Mouse (Mus musculus) forebrain, embryonic 12.5 days (tissue): Measurements from ENCODE around the gene Ptprg. TPM values are rescaled to one million over a fixed set of nuclear protein-coding genes. Genes with fewer than 3 reads are reported as not detected.
A peak's percentile ranks its signal among the peaks of the same experiment; 100 is the strongest.

Experiments used
- ATAC-seq: fragments of 200-750 bp; cut with Nextera tagmentation; 2 replicates; pipeline ENCODE4 v1.8.0; 2017; ENCODE audit warnings: moderate TSS enrichment; ENCODE audit not compliant: low FRiP score
- H3K27ac ChIP-seq: fragments of 300-500 bp; sonication (generic); 2 replicates; pipeline ENCODE4 v1.5.1; 2016; ENCODE audit warnings: mild to moderate bottlenecking
- H3K27me3 ChIP-seq: fragments of 300-500 bp; sonication (generic); 2 replicates; pipeline ENCODE4 v1.6.1; 2016; ENCODE audit warnings: mild to moderate bottlenecking
- H3K36me3 ChIP-seq: fragments of 300-500 bp; sonication (generic); replicated peaks from 2 replicates; pipeline ENCODE4 v1.6.1; 2016; ENCODE audit warnings: mild to moderate bottlenecking
- H3K4me1 ChIP-seq: fragments of 300-500 bp; sonication (generic); 2 replicates; pipeline ENCODE4 v1.6.1; 2016
- H3K4me2 ChIP-seq: fragments of 300-500 bp; sonication (generic); 2 replicates; pipeline ENCODE4 v1.6.1; 2016; ENCODE audit warnings: mild to moderate bottlenecking, moderate library complexity
- H3K4me3 ChIP-seq: fragments of 300-500 bp; sonication (generic); replicated peaks from 2 replicates; pipeline ENCODE4 v1.5.1; 2016; ENCODE audit warnings: mild to moderate bottlenecking
- H3K9ac ChIP-seq: fragments of 300-500 bp; sonication (generic); 2 replicates; pipeline ENCODE4 v1.6.1; 2016; ENCODE audit warnings: mild to moderate bottlenecking
- H3K9me3 ChIP-seq: fragments of 300-500 bp; sonication (generic); 2 replicates; pipeline ENCODE4 v1.6.1; 2016
- WGBS: fragments of 180-500 bp; shearing (Covaris S2); methylation state at CpG from one replicate; pipeline ENCODE4 v1.1.7; 2016; 5-methylcytosine and 5-hydroxymethylcytosine counted together
- polyA plus RNA-seq: library from polyadenylated mRNA; unstranded; fragments of >200 nt; fragmentation: Nextera tagmentation; extraction: Ambion mirVana; gene quantifications from 2 replicates; pipeline ENCODE4 v1.2.1, GENCODE M21; 2016

Ptprg gene
- polyA plus RNA-seq, 1 experiment from 2014 or later, result 44.9 TPM

DNA sequence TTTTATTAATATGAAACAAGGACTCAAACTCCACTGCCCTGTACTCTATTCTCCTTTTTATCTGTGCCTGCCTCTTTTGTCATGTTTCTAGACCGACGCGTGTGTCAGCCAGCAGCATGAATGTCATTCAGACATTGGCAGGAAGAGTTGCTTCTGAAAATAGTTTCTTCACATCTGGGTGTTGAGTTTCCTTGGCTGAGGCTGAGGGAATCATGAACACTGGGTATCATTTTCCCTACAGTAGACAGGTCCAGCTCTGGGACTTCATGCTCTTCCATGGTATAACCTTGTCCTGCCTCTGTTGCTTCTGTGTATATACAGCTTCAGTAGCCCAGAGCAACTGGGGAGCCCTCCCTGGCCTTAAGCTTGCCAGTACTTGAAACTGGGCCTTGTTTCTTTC, 310.0 kb downstream of the Ptprg start:
- 95% methylated on average over 3 of the region's 3 CpGs for WGBS
- no peak for ATAC-seq

DNA sequence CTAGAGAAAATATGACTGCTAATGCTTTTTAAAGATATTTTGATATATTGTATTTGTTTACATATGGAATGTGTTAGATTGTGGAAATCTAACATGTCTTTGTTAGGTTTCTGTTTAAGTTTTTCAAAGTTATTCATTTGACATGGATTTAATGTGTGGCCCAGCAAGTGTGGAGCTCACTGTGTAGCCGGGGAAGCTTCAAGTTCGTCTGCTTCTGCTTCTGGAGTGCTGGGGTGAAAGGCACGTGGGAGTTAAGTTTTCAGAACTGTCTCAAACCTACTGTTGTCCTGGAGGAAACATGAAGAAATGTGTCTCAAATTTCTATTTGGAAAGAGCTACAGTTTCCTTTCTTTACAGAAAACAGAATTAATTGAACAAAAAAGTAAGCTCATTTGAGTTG, 311.5 kb downstream of the Ptprg start:
- no peak for ATAC-seq
- Histone ChIP-seq H3K27me3 (no peaks in the 10 kb centered on the region), H3K9ac (no peak overlapping the region), H3K4me3 (no peak overlapping the region), H3K27ac (no peak overlapping the region), H3K9me3 (no peaks in the 10 kb centered on the region), H3K4me1 (peaks cover 6% of the 10 kb centered on the region; the same call in 1 of the 2 replicates), H3K4me2 (no peak overlapping the region), H3K36me3 (no peaks in the 10 kb centered on the region)
- WGBS, result 49% methylated on average over 3 of the region's 3 CpGs

More for the DNA sequence above, 310.0 kb downstream of the Ptprg start:
- Histone ChIP-seq H3K4me3 (no peak overlapping the region), H3K9ac (no peak overlapping the region), H3K4me1 (peaks cover 6% of the 10 kb centered on the region; the same call in 1 of the 2 replicates), H3K9me3 (no peaks in the 10 kb centered on the region), H3K4me2 (no peak overlapping the region), H3K27ac (no peak overlapping the region), H3K27me3 (no peaks in the 10 kb centered on the region), H3K36me3 (no peaks in the 10 kb centered on the region)

DNA sequence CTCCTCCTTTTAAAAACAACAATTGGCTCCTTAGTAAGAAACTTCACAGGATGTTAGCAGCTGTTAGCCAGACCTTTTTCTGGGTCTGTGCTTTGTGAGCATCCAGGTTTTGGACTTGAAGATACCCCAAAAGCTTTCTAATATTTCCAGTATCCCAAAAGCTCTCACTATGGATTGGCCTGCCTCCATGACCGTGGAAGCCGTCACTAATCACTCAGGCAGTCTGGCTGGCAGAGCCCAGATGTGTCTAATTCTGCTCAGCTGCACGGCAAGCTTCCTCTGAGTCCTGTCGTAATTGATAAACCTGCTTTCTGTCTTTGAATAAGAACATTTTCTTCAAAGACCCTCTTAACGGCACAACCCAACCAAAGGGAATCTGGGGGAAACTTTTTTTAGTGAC, 312.0 kb downstream of the Ptprg start:
- H3K4me2 ChIP-seq, result no peak overlapping the region
- 64% methylated on average over 5 of the region's 5 CpGs for WGBS
- H3K27ac ChIP-seq, result no peak overlapping the region
- no peak for ATAC-seq
- no peaks in the 10 kb centered on the region for H3K27me3 ChIP-seq
- no peaks in the 10 kb centered on the region for H3K36me3 ChIP-seq
- no peak overlapping the region for H3K9ac ChIP-seq
- no peaks in the 10 kb centered on the region for H3K9me3 ChIP-seq
- no peak overlapping the region for H3K4me3 ChIP-seq
- peaks cover 6% of the 10 kb centered on the region; the same call in 1 of the 2 replicates for H3K4me1 ChIP-seq

DNA sequence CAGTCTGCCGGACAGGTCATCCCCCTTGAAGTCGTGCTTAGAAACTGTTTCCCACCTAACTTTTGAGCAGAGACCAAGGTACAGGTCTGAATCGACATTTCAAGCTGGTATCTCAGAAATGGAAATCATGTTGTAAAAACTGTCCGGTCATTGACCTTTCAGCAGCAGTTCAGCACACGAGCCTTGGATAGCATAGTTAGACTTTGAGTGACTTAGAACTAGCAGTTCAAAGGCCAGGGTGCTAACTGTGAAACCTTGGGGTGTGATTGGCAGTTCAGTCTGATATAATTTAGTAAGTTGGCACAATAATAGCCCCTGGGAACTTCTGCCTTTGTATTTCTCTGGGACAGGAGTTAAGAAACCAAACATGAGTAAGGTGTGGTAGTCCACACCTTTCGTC, 312.5 kb downstream of the Ptprg start:
- WGBS, result 83% methylated on average over 6 of the region's 6 CpGs
- no peaks in the 10 kb centered on the region for H3K36me3 ChIP-seq
- no peak overlapping the region for H3K27ac ChIP-seq
- no peaks in the 10 kb centered on the region for H3K9me3 ChIP-seq
- no peak overlapping the region for H3K4me2 ChIP-seq
- H3K4me1 ChIP-seq, result peaks cover 6% of the 10 kb centered on the region; the same call in 1 of the 2 replicates
- no peak for ATAC-seq
- no peak overlapping the region for H3K4me3 ChIP-seq
- no peaks in the 10 kb centered on the region for H3K27me3 ChIP-seq
- no peak overlapping the region for H3K9ac ChIP-seq

DNA sequence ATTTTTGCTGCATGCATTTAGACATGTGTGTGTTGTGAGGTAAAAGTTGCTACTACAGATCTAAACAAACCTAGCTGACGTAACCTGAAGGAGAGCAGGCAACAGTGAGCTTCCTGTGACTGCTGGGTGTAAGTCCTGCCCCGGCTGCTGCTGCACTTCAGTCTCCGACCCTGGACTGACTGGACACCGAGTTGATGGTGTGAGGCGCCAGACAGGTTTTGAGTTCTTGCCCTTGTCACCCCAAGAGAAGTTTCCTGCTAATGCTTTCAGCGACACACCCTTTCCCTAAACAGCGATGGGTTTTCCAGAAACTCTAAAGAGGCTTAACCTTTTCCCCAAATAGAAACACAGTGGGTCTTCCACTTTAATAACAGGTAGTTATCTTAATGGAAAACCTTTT, 313.1 kb downstream of the Ptprg start:
- Histone ChIP-seq H3K4me3 (no peak overlapping the region), H3K27ac (no peak overlapping the region), H3K27me3 (no peaks in the 10 kb centered on the region), H3K9ac (no peak overlapping the region), H3K36me3 (no peaks in the 10 kb centered on the region), H3K4me1 (peaks cover 6% of the 10 kb centered on the region; the same call in 1 of the 2 replicates), H3K9me3 (no peaks in the 10 kb centered on the region), H3K4me2 (no peak overlapping the region)
- ATAC-seq, result no peak
- WGBS, result 91% methylated on average over 7 of the region's 7 CpGs

DNA sequence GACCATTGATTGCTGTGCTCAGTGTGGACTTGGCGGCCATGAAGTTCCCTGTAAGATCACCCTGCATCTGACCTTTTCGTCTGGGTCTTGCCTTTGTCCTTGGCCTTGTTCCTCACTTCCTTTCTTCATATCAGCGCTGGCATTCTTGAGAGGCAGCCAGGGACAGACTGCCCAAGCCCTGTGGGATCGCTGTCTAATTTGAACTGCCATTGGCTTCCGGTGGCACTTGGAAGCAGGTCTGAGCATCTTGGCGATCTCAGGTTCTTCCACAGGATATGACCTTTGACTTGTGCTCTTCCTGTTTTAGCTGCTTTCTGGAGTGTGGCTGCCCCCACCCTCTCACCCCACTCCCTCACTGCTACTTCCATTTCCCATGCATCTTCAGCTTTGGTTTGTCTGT, 315.3 kb downstream of the Ptprg start:
- H3K4me3 ChIP-seq, result no peak overlapping the region
- H3K9me3 ChIP-seq, result no peaks in the 10 kb centered on the region
- 89% methylated on average over 6 of the region's 6 CpGs for WGBS

DNA sequence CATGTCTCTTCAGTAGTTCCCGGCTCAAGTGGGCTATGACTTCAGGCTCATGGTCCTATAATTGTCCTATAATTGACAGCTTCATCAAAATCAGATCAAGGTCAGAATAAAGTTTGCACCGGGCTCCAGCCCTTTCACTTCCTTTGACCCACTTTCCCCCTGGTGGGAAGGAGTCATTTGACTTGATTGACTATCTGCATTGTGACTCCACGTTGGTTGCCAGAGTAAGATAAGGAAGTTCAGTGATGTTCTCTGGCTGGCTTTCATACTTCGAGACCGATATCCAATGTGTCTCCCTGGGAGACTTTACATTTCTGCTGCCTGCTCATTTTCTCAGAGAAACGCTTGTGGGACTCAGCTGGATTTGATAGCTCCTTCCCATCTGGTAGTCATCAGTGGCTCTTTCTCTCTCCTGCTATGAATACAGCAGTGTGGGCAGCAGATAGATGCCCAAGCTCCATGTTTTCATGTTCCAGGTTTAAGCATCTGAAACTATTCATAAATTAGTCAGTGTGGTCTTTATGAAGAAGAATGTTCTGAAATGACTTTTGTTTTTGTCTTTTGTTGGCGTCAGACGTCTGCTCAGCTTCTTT, 318.5 kb downstream of the Ptprg start:
- Histone ChIP-seq H3K4me1 (peaks cover 25% of the 10 kb centered on the region), H3K36me3 (no peaks in the 10 kb centered on the region), H3K9me3 (no peaks in the 10 kb centered on the region), H3K4me2 (no peak overlapping the region), H3K4me3 (no peak overlapping the region), H3K27ac (no peak overlapping the region), H3K27me3 (no peaks in the 10 kb centered on the region), H3K9ac (no peak overlapping the region)
- 64% methylated on average over 8 of the region's 8 CpGs for WGBS
- ATAC-seq, result no peak

More for the DNA sequence above, 315.3 kb downstream of the Ptprg start:
- no peak overlapping the region for H3K27ac ChIP-seq
- H3K36me3 ChIP-seq, result no peaks in the 10 kb centered on the region
- no peaks in the 10 kb centered on the region for H3K27me3 ChIP-seq
- peaks cover 13% of the 10 kb centered on the region for H3K4me1 ChIP-seq
- no peak for ATAC-seq
- H3K4me2 ChIP-seq, result no peak overlapping the region
- H3K9ac ChIP-seq, result no peak overlapping the region

DNA sequence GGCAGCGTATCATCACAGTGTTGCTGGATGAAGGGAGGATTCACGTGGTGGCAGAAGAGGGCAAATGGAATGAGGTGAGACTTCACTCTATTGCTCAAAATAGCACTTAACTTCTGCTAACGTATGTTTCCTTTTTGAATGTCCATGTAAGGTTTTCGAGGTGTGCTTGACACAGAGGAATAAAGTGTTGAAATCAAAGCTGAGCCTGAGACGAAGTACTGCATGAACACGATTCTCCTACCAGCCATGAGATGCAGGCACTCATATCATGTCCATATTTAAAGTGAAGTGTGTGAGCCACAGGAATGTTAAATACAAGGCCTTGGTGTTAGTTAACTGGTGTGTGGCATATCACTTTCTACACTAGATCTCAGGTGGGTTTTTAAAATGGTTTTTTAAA, 320.9 kb downstream of the Ptprg start:
- no peak for ATAC-seq
- no peaks in the 10 kb centered on the region for H3K27me3 ChIP-seq
- no peaks in the 10 kb centered on the region for H3K9me3 ChIP-seq
- H3K27ac ChIP-seq, result no peak overlapping the region
- no peak overlapping the region for H3K9ac ChIP-seq
- no peak overlapping the region for H3K4me2 ChIP-seq
- no peaks in the 10 kb centered on the region for H3K36me3 ChIP-seq
- 92% methylated on average over 6 of the region's 6 CpGs for WGBS
- H3K4me1 ChIP-seq, result peaks cover 25% of the 10 kb centered on the region
- H3K4me3 ChIP-seq, result no peak overlapping the region

DNA sequence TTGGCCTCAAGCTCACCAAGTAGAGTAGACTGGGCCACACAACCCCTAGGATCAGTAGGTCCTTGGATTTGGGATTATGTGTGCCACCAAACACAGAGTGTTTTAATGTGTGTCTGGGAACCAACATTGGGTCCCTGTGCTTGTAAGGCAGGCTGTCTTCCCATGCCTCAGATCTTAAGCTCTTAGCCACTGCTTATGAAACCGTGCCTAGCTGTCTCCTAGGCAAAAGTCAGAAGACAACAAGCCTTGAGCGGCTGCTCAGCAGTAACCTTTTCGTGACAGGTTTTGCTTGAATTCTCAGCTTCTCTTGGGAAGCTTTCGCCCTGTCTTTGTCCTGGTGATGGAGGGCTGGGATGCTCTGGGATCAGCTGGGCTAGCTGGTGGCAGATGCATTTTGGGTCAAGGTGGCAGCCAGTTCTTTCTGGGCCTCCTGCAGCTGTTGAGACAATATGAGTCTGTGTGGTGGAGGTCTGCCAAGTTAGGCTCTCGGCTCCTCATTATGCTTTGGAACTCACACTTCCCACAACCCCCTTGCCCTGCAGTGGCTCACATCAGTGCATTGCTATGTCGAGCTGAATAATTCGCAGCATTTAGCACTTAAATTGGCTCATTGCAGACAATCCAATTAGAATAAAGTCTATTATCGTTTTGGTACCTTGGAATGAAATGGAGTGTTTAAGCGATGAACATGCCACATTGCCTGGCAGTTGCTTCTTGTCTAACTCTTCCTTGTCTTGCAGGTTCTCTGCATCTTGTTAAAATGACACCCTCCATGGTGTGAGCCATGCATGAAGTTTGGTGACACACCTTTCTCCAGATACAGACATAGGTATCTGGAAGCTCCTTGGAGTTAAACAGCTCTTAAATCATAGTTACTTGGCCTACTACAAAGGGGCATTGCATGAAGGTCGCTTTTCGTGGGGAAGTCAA, 321.9 kb downstream of the Ptprg start:
- H3K27me3 ChIP-seq, result no peaks in the 10 kb centered on the region
- peak overlapping the region; percentile 59 for H3K27ac ChIP-seq
- H3K36me3 ChIP-seq, result no peaks in the 10 kb centered on the region
- no peak overlapping the region for H3K4me2 ChIP-seq
- H3K9ac ChIP-seq, result no peak overlapping the region
- no peak overlapping the region for H3K4me3 ChIP-seq
- H3K4me1 ChIP-seq, result peaks cover 25% of the 10 kb centered on the region
- H3K9me3 ChIP-seq, result no peaks in the 10 kb centered on the region
- 50% methylated on average over 11 of the region's 11 CpGs for whole genome bisulfite sequencing
- ATAC-seq, result peak; percentile 89; the same call in 1 of the 2 replicates

DNA sequence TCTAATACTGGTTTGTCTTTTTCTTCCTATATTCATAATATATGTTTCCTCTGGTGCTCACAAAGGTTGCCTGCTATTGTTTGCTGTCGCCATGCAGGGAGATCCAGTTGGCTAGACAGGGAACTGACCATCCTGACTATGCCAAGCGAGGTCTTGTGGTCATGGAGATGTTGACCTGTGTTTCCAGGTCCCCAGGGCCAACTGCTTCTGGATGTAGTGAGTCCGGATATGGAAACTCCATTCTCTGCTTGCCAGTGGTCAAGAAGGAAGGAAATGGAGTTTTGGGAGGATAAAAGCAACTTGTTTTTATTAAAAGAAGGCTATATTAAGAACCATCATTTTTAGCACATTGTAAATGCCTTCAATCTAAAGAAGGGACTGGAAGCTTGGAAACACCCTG, 327.8 kb downstream of the Ptprg start:
- 87% methylated on average over 3 of the region's 3 CpGs for WGBS
- no peaks in the 10 kb centered on the region for H3K36me3 ChIP-seq
- no peak for ATAC-seq

DNA sequence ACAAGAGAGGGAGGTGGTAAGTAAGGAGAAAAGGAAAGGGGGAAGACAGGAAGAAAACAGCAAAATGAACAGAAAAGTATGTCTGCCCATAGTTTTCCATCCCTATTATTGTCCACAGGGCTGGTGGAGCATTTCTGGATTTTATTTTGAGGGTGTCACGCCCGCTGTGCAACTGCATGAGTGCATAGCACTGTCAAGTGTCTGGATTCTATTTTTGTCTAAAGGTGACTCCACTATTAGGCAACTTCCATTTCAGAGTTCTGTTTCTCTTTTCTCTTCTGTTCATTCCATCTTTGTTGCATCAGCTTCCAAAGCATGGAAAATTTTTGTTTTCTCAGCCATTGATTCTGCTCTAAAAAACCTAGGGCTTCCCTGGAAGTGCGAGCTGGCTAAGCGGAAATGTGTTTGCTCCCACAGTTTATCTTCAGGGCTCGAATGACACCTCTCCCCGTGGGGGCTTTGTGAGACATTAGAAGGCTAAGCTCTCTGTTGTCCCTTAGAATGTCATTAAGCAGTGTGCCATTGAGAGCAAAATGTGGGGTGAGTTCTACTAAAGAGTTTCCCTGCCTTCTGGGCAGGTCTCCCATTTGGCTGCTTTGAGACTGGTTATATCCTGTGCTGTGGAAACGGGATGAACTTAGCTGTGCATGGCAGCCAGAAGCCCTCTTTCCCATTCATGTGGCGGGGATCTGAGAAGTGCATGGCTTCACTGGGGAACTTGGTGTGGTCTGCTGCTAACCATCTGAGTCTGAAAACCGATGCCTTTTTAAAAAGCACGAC, 330.0 kb downstream of the Ptprg start:
- 19% methylated on average over 10 of the region's 10 CpGs for WGBS
- no peak overlapping the region for H3K4me2 ChIP-seq

More for the DNA sequence above, 327.8 kb downstream of the Ptprg start:
- peaks cover 20% of the 10 kb centered on the region for H3K4me1 ChIP-seq
- no peak overlapping the region for H3K27ac ChIP-seq
- H3K9ac ChIP-seq, result no peak overlapping the region
- no peak overlapping the region for H3K4me3 ChIP-seq
- no peaks in the 10 kb centered on the region for H3K9me3 ChIP-seq
- H3K27me3 ChIP-seq, result 0 out of 2 replicates have a peak, but pooled peaks cover 4% of the 10 kb centered on the region
- no peak overlapping the region for H3K4me2 ChIP-seq

DNA sequence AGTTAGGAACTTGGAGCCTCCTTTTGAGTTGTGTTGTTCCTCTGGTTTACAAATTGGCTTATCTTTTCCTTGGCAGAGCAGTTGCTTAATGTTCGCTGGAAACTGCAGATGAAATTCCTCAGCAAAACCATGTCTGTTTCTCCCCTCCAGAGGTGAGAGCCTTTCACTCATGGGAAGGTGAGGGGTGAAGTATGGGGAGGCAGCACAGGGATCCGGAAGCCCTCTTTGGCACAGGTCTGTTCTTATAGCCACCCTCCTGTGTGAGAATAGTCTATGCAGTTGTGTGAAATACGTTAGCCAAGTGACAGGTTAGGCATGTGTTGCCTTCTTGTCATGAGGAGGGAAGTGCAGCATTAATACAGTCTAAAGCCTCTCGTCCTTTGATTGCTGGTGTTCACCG, 330.7 kb downstream of the Ptprg start:
- H3K27ac ChIP-seq, result 0 out of 2 replicates have a peak overlapping the region, but pooled peaks have one; percentile 19
- H3K9me3 ChIP-seq, result no peaks in the 10 kb centered on the region
- peaks cover 17% of the 10 kb centered on the region for H3K4me1 ChIP-seq
- no peak overlapping the region for H3K9ac ChIP-seq
- 58% methylated on average over 5 of the region's 5 CpGs for WGBS
- no peak for ATAC-seq
- H3K36me3 ChIP-seq, result no peaks in the 10 kb centered on the region
- no peak overlapping the region for H3K4me2 ChIP-seq
- no peak overlapping the region for H3K4me3 ChIP-seq
- H3K27me3 ChIP-seq, result 0 out of 2 replicates have a peak, but pooled peaks cover 4% of the 10 kb centered on the region

More for the DNA sequence above, 330.0 kb downstream of the Ptprg start:
- H3K27me3 ChIP-seq, result 0 out of 2 replicates have a peak, but pooled peaks cover 4% of the 10 kb centered on the region
- 0 out of 2 replicates have a peak overlapping the region, but pooled peaks have one; percentile 19 for H3K27ac ChIP-seq
- ATAC-seq, result 0 out of 2 replicates have a peak, but pooled peaks have one; percentile 9
- no peaks in the 10 kb centered on the region for H3K36me3 ChIP-seq
- H3K9ac ChIP-seq, result no peak overlapping the region
- H3K4me1 ChIP-seq, result peaks cover 17% of the 10 kb centered on the region
- H3K4me3 ChIP-seq, result no peak overlapping the region
- H3K9me3 ChIP-seq, result no peaks in the 10 kb centered on the region
